Mouse (Mus musculus) heart, adult 2 months (tissue): Measurements from ENCODE around the gene Fuca2. TPM values are rescaled to one million over a fixed set of nuclear protein-coding genes. Genes with fewer than 3 reads are reported as not detected.

Experiments used
- DNase-seq, 2 experiments: peaks; one replicate each; pipeline ENCODE4 v3.0.0; 2021
- H3K27ac ChIP-seq: fragments of 200-600 bp; 2 replicates; pipeline ENCODE4 v1.8.1; 2022
- H3K27me3 ChIP-seq: fragments of 200-500 bp; 2 replicates; pipeline ENCODE4 v1.6.1; 2012; ENCODE audit warnings: mild to moderate bottlenecking, low read length, inconsistent platforms, mixed read lengths; ENCODE audit not compliant: control insufficient read depth, insufficient read depth
- H3K36me3 ChIP-seq: fragments of 200-500 bp; 2 replicates; pipeline ENCODE4 v1.6.1; 2012; ENCODE audit warnings: low read length, inconsistent platforms; ENCODE audit not compliant: control insufficient read depth, insufficient read depth
- H3K4me1 ChIP-seq: fragments of 200-500 bp; 2 replicates; pipeline ENCODE4 v1.6.1; 2011; ENCODE audit warnings: low read length; ENCODE audit not compliant: control insufficient read depth, insufficient read depth
- H3K4me3 ChIP-seq: fragments of 200-600 bp; 2 replicates; pipeline ENCODE4 v1.8.1; 2022
- H3K79me2 ChIP-seq: fragments of 200-500 bp; replicated peaks from 2 replicates; pipeline ENCODE4 v1.6.1; 2012; ENCODE audit warnings: mild to moderate bottlenecking, inconsistent platforms, low read length, moderate library complexity, mixed read lengths; ENCODE audit not compliant: control insufficient read depth, insufficient read depth
- H3K9ac ChIP-seq: fragments of 200-500 bp; 2 replicates; pipeline ENCODE4 v1.6.1; 2012; ENCODE audit warnings: low read depth, mild to moderate bottlenecking, control low read depth, inconsistent platforms, low read length, mixed read lengths
- CTCF ChIP-seq: fragments of 200-600 bp; IDR thresholded peaks from 2 replicates; pipeline ENCODE4 v1.8.1; 2022; ENCODE audit warnings: antibody characterized with exemption, mild to moderate bottlenecking, moderate library complexity
- EP300 ChIP-seq: fragments of 200-500 bp; IDR thresholded peaks from 2 replicates; pipeline ENCODE4 v1.6.1; 2011; ENCODE audit warnings: low read depth, low read length, control low read depth; ENCODE audit not compliant: insufficient read depth
- POLR2A ChIP-seq: fragments of 200-500 bp; IDR thresholded peaks from 2 replicates; pipeline ENCODE4 v1.6.1; 2011; ENCODE audit warnings: mild to moderate bottlenecking, low read depth, low read length, control low read depth; ENCODE audit not compliant: insufficient read depth
- WGBS: fragments of 180-500 bp; shearing (Covaris S2); methylation state at CpG from one replicate; pipeline ENCODE4 v1.1.7; 2018; 5-methylcytosine and 5-hydroxymethylcytosine counted together
- intact Hi-C: fragments of 180-260 bp; cut with DNase I; formaldehyde crosslinking; loops from one replicate; pipeline ENCODE4 v1.15.1; 2025
- polyA plus RNA-seq: library from polyadenylated mRNA; depleted of rRNA; stranded (reverse); fragments of >200 nt; gene quantifications from 2 replicates; pipeline ENCODE4 v1.2.3, GENCODE M21; 2012; rRNA removed
- total RNA-seq, 2 experiments: library from RNA; stranded (reverse); gene quantifications; 2 replicates each; pipeline ENCODE4 v1.2.3; 2021

The Fuca2 gene
- total and polyA plus RNA-seq, 3 experiments, result 86.2 to 207 (median 202) TPM

- 26% methylated on average over 24 of the region's 24 CpGs for whole genome bisulfite sequencing
- Histone ChIP-seq H3K27ac (no peak overlapping the region), H3K4me3 (no peak overlapping the region), H3K79me2 (no peaks in the 10 kb centered on the region), H3K4me1 (no peaks in the 10 kb centered on the region; the same call in 1 of the 2 replicates), H3K27me3 (no peaks in the 10 kb centered on the region), H3K9ac (no peak overlapping the region), H3K36me3 (no peaks in the 10 kb centered on the region)
- 0 out of 2 replicates have a peak, but pooled peaks have one; percentile 22 for TF ChIP-seq POLR2A
- TF ChIP-seq EP300, result 0 out of 2 replicates have a peak, but pooled peaks have one; percentile 52
- TF ChIP-seq CTCF, result peak; percentile 98
- intact Hi-C loops, result loop anchor here (1.0 to 10.0 kb wide), 5 partner anchors 303 to 830 kb away; partner anchors contain the start of gene Aig1
- peak; percentile 50 to 79 for DNase-seq
Measured at GRCm38 (mm10) chr10:13564364-13565079, 65.2 kb downstream of the Fuca2 start.

GRCm38 (mm10) chr10:13565080-13565448, 65.7 kb downstream of the Fuca2 start:
- Histone ChIP-seq H3K4me3 (no peak overlapping the region), H3K4me1 (no peaks in the 10 kb centered on the region; the same call in 1 of the 2 replicates), H3K36me3 (no peaks in the 10 kb centered on the region), H3K9ac (no peak overlapping the region), H3K79me2 (no peaks in the 10 kb centered on the region), H3K27ac (no peak overlapping the region), H3K27me3 (no peaks in the 10 kb centered on the region)
- TF ChIP-seq CTCF (no peak), POLR2A (no peak), EP300 (no peak)
- intact Hi-C loops, result loop anchor here (10.0 kb wide), 2 partner anchors 520 to 830 kb away; no protein-coding TSS in a partner anchor
- no peak for DNase-seq
- 49% methylated on average over 8 of the region's 8 CpGs for WGBS

- H3K27me3 ChIP-seq, result no peaks in the 10 kb centered on the region
- no peak overlapping the region for H3K9ac ChIP-seq
- intact Hi-C loops, result loop anchor here (10.0 kb wide), 2 partner anchors 518 to 828 kb away; no protein-coding TSS in a partner anchor
- TF ChIP-seq POLR2A, result no peak
- no peak for TF ChIP-seq EP300
- TF ChIP-seq CTCF, result no peak
- no peak overlapping the region for H3K27ac ChIP-seq
- no peaks in the 10 kb centered on the region for H3K36me3 ChIP-seq
- no peak overlapping the region for H3K4me3 ChIP-seq
- H3K79me2 ChIP-seq, result no peaks in the 10 kb centered on the region
- no peak for DNase-seq
- H3K4me1 ChIP-seq, result no peaks in the 10 kb centered on the region; the same call in 1 of the 2 replicates
- WGBS, result 67% methylated on average over 13 of the region's 13 CpGs
Measured at GRCm38 (mm10) chr10:13566393-13566792, 67.1 kb downstream of the Fuca2 start.

Other genes with a start within 250 kb of the Fuca2 start
- 10 to 100 TPM; 47.7 to 49.3 TPM for gene Phactr2, start 25.1 kb upstream of the Fuca2 start, total RNA-seq
- 15.2 and 23.9 TPM in 2 replicates for gene Phactr2, start 25.1 kb upstream of the Fuca2 start, polyA plus RNA-seq
- gene Adat2, start 53.4 kb downstream of the Fuca2 start, total RNA-seq, result 1 to 10 TPM; 2.1 to 2.8 TPM
- 2.8 and 3.7 TPM in 2 replicates for gene Adat2, start 53.4 kb downstream of the Fuca2 start, polyA plus RNA-seq
- 10 to 100 TPM; 16.6 to 19.0 TPM for gene Pex3, start 53.6 kb downstream of the Fuca2 start, total RNA-seq
- gene Pex3, start 53.6 kb downstream of the Fuca2 start, polyA plus RNA-seq, result 11.5 and 22.6 TPM in 2 replicates